Mouse (Mus musculus) lung, adult 2 months (tissue): ENCODE measurements at regions not wholly inside any gene's neighbourhood (a gene's known extent, or its start where the extent isn't known, plus 50 kb on each side); places are given as distances from the start of the nearest gene placed in this dataset.

Experiments used
- CTCF ChIP-seq: fragments of 200-500 bp; IDR thresholded peaks from 2 replicates; pipeline ENCODE4 v1.5.1; 2011; ENCODE audit warnings: mild to moderate bottlenecking, low read length, control low read depth; ENCODE audit not compliant: insufficient read depth
- POLR2A ChIP-seq: fragments of 200-500 bp; IDR thresholded peaks from 2 replicates; pipeline ENCODE4 v1.6.1; 2011; ENCODE audit warnings: low read depth, mild to moderate bottlenecking, control low read depth, low read length, borderline replicate concordance; ENCODE audit errors: extremely low read depth

DNA sequence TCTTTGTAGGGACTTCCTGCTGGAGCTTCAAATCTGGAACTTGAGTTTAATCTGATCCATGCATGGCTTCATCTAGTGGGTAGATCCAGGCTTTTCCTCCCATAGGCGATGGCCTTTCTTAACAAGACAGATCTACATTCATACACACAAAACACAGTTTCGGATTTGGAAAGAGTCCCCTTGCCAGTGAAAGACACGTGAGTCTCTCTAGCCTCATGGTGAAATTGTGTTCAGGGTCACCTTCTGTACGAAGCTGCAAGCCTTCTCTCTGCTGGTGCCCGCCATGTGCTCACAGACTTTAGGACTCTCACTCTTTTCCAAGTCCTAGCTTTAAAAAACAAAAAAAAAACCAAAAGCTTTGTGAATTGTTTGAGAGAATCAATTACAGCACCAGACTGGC, 51.4 kb upstream of the Dlx2 start:
- TF ChIP-seq CTCF, result no peak
- TF ChIP-seq POLR2A, result no peak
